Mouse (Mus musculus): ENCODE data around the gene Foxa3. TPM values are rescaled to one million over a fixed set of nuclear protein-coding genes. Genes with fewer than 3 reads are reported as not detected.
"Not testable (repeated sequence)": the region's sequence is repeated elsewhere in the genome, so short reads cannot be mapped to it uniquely, and the experiment has no call there.

Gene Foxa3
- total RNA-seq (2014; rRNA removed; ENCODE audit: low replicate concordance) (not detected in 2 replicates), polyA plus RNA-seq (2015; fragmentation: Nextera tagmentation; extraction: Ambion mirVana) (0.11 TPM in 1 of 2 replicates, not detected in the other)

DNA sequence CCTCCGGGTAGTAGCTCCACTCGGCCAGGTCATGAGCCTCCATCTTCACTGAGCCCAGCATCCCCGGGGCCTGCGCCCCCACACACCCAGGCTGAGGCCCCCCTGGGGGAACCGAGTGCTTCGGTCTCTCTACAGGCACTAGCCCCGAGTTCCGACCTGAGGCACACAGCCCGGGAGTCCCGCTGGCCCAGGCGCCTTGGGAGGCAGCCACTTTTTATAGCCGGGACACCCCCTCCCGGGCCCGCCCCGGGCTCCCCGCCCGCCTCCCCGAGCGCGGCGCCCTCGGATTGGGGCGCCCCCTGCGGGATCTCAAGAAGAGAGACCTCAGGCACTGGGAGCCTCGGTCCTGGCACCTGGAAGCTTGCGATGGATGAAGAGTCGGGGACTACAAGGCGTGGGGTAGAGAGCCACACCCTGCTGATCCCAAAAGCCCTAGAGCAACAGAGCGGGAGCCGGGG lies at the start of gene Foxa3:
TSS of gene Foxa3 (minus strand) at position 182 of the 458 bp plus-strand sequence.
- peak within 1 kb of the TSS; percentile 88 for H3K4me3 ChIP-seq (ENCODE audit: low read depth, low read length)
- peaks cover 45% of the 10 kb centered on the region for H3K27me3 ChIP-seq (ENCODE audit: control insufficient read depth, insufficient read depth, low read length)
- peak within 1 kb of the TSS; percentile 88 for H3K9ac ChIP-seq (replicated peaks; ENCODE audit: low read depth, low read length)
- peaks cover 12% of the 10 kb centered on the region; the same call in 1 of the 2 replicates for H3K4me1 ChIP-seq (ENCODE audit: control insufficient read depth, insufficient read depth)
- no peaks in the 10 kb centered on the region for H3K36me3 ChIP-seq (replicated peaks; ENCODE audit: control insufficient read depth, insufficient read depth, low read length)
- TF ChIP-seq EP300 (IDR thresholded peaks at IDR 0.05; ENCODE audit: low read depth) (no peak), CTCF (IDR thresholded peaks at IDR 0.05; ENCODE audit: low read depth) (peak; percentile 27)
- WGBS = 2% methylated on average over 28 of the region's 30 CpGs
- H3K27ac ChIP-seq (ENCODE audit: low read depth) = peak within 1 kb of the TSS; percentile 36
- H3K4me2 ChIP-seq (ENCODE audit: low read depth, low read length) = peak within 1 kb of the TSS; percentile 92
- no peaks in the 10 kb centered on the region for H3K9me3 ChIP-seq (replicated peaks; ENCODE audit: control insufficient read depth, low read length)
- DNase-seq (ENCODE audit: low spot score) (no peak), ATAC-seq (ENCODE audit: insufficient read depth, low read depth) (0 out of 2 replicates have a peak, but pooled peaks have one; percentile 18)

DNA sequence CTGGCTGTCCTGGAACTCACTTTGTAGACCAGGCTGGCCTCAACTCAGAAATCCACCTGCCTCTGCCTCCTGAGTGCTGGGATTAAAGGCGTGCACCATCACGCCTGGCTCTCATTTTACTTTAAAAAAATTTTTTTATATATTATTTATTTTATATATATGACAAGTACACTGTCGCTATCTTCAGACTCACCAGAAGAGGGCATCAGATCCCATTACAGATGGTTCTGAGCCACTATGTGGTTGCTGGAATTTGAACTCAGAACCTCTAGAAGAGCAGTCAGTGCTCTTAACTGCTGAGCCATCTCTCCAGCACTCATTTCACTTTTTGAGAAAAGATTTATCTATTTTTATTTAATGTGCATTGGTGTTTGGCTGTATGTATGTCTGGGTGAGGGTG lies 47.7 kb upstream of the Foxa3 start:
- DNase-seq (ENCODE audit: low spot score); H3K4me2 ChIP-seq (ENCODE audit: low read depth, low read length); H3K4me1 ChIP-seq (ENCODE audit: control insufficient read depth, insufficient read depth); H3K9ac ChIP-seq (replicated peaks; ENCODE audit: low read depth, low read length); ATAC-seq (ENCODE audit: insufficient read depth, low read depth); H3K9me3 ChIP-seq (replicated peaks; ENCODE audit: control insufficient read depth, low read length); H3K4me3 ChIP-seq (ENCODE audit: low read depth, low read length); H3K36me3 ChIP-seq (replicated peaks; ENCODE audit: control insufficient read depth, insufficient read depth, low read length); H3K27ac ChIP-seq (ENCODE audit: low read depth): not testable (repeated sequence)
- 47% methylated on average over 3 of the region's 3 CpGs for WGBS
- H3K27me3 ChIP-seq (ENCODE audit: control insufficient read depth, insufficient read depth, low read length) = peaks cover 13% of the 10 kb centered on the region
- peak; percentile 24 for TF ChIP-seq CTCF (IDR thresholded peaks at IDR 0.05; ENCODE audit: low read depth)

DNA sequence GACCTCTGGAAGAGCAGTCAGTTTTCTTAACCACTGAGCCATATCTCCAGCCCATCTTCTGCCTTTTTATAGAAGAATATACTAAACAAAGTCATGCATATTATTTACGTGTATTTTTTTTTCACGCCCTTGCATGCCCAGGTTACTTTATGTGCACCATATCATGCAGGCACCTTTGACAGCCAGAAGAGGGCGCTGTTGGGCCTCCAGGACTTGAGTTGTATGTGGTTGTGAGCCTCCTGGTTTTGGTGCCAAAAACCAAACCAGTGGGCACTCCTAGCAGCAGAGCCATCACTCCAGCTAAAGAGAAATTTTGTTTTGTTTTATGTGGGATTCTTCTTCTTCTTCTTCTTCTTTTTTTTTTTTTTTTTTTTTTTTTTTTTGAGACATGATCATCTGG lies 46.2 kb upstream of the Foxa3 start:
- Histone ChIP-seq H3K4me1 (ENCODE audit: control insufficient read depth, insufficient read depth) (no peaks in the 10 kb centered on the region), H3K27me3 (ENCODE audit: control insufficient read depth, insufficient read depth, low read length) (peaks cover 29% of the 10 kb centered on the region), H3K4me3 (ENCODE audit: low read depth, low read length) (no peak overlapping the region), H3K9me3 (replicated peaks; ENCODE audit: control insufficient read depth, low read length) (no peaks in the 10 kb centered on the region), H3K4me2 (ENCODE audit: low read depth, low read length) (no peak overlapping the region), H3K36me3 (replicated peaks; ENCODE audit: control insufficient read depth, insufficient read depth, low read length) (no peaks in the 10 kb centered on the region), H3K27ac (ENCODE audit: low read depth) (no peak overlapping the region), H3K9ac (replicated peaks; ENCODE audit: low read depth, low read length) (no peak overlapping the region)
- ATAC-seq (ENCODE audit: insufficient read depth, low read depth) (no peak), DNase-seq (ENCODE audit: low spot score) (no peak)
- WGBS = 48% methylated on average over 3 of the region's 3 CpGs
- no peak for TF ChIP-seq EP300 (IDR thresholded peaks at IDR 0.05; ENCODE audit: low read depth)
- TF ChIP-seq CTCF (IDR thresholded peaks at IDR 0.05; ENCODE audit: low read depth) = peak; percentile 51

- Histone ChIP-seq H3K9ac (replicated peaks; ENCODE audit: low read depth, low read length) (no peak overlapping the region), H3K4me3 (ENCODE audit: low read depth, low read length) (no peak overlapping the region), H3K36me3 (replicated peaks; ENCODE audit: control insufficient read depth, insufficient read depth, low read length) (no peaks in the 10 kb centered on the region), H3K9me3 (replicated peaks; ENCODE audit: control insufficient read depth, low read length) (no peaks in the 10 kb centered on the region), H3K4me2 (ENCODE audit: low read depth, low read length) (no peak overlapping the region), H3K4me1 (ENCODE audit: control insufficient read depth, insufficient read depth) (no peaks in the 10 kb centered on the region), H3K27me3 (ENCODE audit: control insufficient read depth, insufficient read depth, low read length) (peaks cover 32% of the 10 kb centered on the region), H3K27ac (ENCODE audit: low read depth) (no peak overlapping the region)
- DNase-seq (ENCODE audit: low spot score) (peak; percentile 48), ATAC-seq (ENCODE audit: insufficient read depth, low read depth) (no peak)
- WGBS = 5% methylated on average over 2 of the region's 2 CpGs
- TF ChIP-seq CTCF (IDR thresholded peaks at IDR 0.05; ENCODE audit: low read depth) = peak; percentile 80
- TF ChIP-seq EP300 (IDR thresholded peaks at IDR 0.05; ENCODE audit: low read depth) = no peak
Measured at GRCm38 (mm10) chr7:19068707-19069106, 45.4 kb upstream of the Foxa3 start.

- no peak for DNase-seq (ENCODE audit: low spot score)
- H3K9me3 ChIP-seq (replicated peaks; ENCODE audit: control insufficient read depth, low read length) = no peaks in the 10 kb centered on the region
- H3K4me2 ChIP-seq (ENCODE audit: low read depth, low read length) = no peak overlapping the region
- no peak overlapping the region for H3K27ac ChIP-seq (ENCODE audit: low read depth)
- H3K9ac ChIP-seq (replicated peaks; ENCODE audit: low read depth, low read length) = no peak overlapping the region
- no peak for TF ChIP-seq EP300 (IDR thresholded peaks at IDR 0.05; ENCODE audit: low read depth)
- no peak for TF ChIP-seq CTCF (IDR thresholded peaks at IDR 0.05; ENCODE audit: low read depth)
- H3K36me3 ChIP-seq (replicated peaks; ENCODE audit: control insufficient read depth, insufficient read depth, low read length) = no peaks in the 10 kb centered on the region
- no peak for ATAC-seq (ENCODE audit: insufficient read depth, low read depth)
- no peak overlapping the region for H3K4me3 ChIP-seq (ENCODE audit: low read depth, low read length)
- no peaks in the 10 kb centered on the region for H3K4me1 ChIP-seq (ENCODE audit: control insufficient read depth, insufficient read depth)
- 50% methylated on average over 14 of the region's 14 CpGs for WGBS
- peaks cover 37% of the 10 kb centered on the region for H3K27me3 ChIP-seq (ENCODE audit: control insufficient read depth, insufficient read depth, low read length)
Measured at GRCm38 (mm10) chr7:19067935-19068334, 44.6 kb upstream of the Foxa3 start.

DNA sequence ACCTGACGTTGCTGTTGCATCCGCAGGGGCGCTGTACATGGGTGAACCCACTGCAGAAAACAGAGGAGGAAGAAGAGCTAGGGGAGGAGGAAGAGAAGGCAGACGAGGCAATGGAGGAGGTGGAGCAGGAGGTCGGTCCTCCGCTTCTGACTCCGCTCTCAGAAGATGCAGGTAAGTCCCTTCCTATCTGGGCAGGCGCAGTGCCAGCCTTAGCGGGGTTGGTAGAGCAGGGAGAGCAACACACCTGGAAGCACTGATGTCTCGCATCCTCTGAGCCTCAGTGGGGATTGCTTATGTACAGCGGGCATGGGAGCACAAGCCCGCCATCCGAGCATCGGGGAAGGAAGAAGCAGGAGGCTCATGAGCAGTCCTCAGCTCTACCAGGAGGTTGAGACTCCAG lies 43.7 kb upstream of the Foxa3 start:
- no peak overlapping the region for H3K27ac ChIP-seq (ENCODE audit: low read depth)
- TF ChIP-seq EP300 (IDR thresholded peaks at IDR 0.05; ENCODE audit: low read depth) (no peak), CTCF (IDR thresholded peaks at IDR 0.05; ENCODE audit: low read depth) (no peak)
- H3K9me3 ChIP-seq (replicated peaks; ENCODE audit: control insufficient read depth, low read length) = no peaks in the 10 kb centered on the region
- DNase-seq (ENCODE audit: low spot score) = no peak
- H3K4me3 ChIP-seq (ENCODE audit: low read depth, low read length) = no peak overlapping the region
- no peaks in the 10 kb centered on the region for H3K36me3 ChIP-seq (replicated peaks; ENCODE audit: control insufficient read depth, insufficient read depth, low read length)
- no peak overlapping the region for H3K9ac ChIP-seq (replicated peaks; ENCODE audit: low read depth, low read length)
- 46% methylated on average over 14 of the region's 14 CpGs for WGBS
- H3K4me2 ChIP-seq (ENCODE audit: low read depth, low read length) = no peak overlapping the region
- ATAC-seq (ENCODE audit: insufficient read depth, low read depth) = no peak
- H3K4me1 ChIP-seq (ENCODE audit: control insufficient read depth, insufficient read depth) = no peaks in the 10 kb centered on the region
- H3K27me3 ChIP-seq (ENCODE audit: control insufficient read depth, insufficient read depth, low read length) = peaks cover 37% of the 10 kb centered on the region

Measured in heart, postnatal 0 days (tissue).